Mouse (Mus musculus) C2C12 (cell line): Measurements from ENCODE around the gene Manbal. TPM values are rescaled to one million over a fixed set of nuclear protein-coding genes. Genes with fewer than 3 reads are reported as not detected.

Experiments used
- H3K27me3 ChIP-seq: one replicate; pipeline ENCODE4 v1.6.1; 2011; ENCODE audit not compliant: control insufficient read depth, insufficient read depth, insufficient read length
- H3K36me3 ChIP-seq: one replicate; pipeline ENCODE4 v1.6.1; 2011; ENCODE audit not compliant: control insufficient read depth, insufficient read depth
- H3K4me3 ChIP-seq: one replicate; pipeline ENCODE4 v1.5.1; 2011; ENCODE audit warnings: mild to moderate bottlenecking, control low read depth; ENCODE audit not compliant: poor library complexity, insufficient read depth, severe bottlenecking
- H3K79me2 ChIP-seq: one replicate; pipeline ENCODE4 v1.6.1; 2011; ENCODE audit not compliant: control insufficient read depth, insufficient read depth
- H3K79me3 ChIP-seq: one replicate; pipeline ENCODE4 v1.6.1; 2011; ENCODE audit warnings: low read depth, control low read depth
- H3ac ChIP-seq: one replicate; pipeline ENCODE3; 2011; ENCODE audit warnings: low read depth; ENCODE audit not compliant: control insufficient read depth, insufficient read length
- CEBPB ChIP-seq: IDR thresholded peaks from one replicate; pipeline ENCODE4 v1.6.1; 2011; ENCODE audit warnings: low read depth, mild to moderate bottlenecking, control low read depth, moderate library complexity
- CTCF ChIP-seq: IDR thresholded peaks from one replicate; pipeline ENCODE4 v1.5.1; 2011; ENCODE audit not compliant: control insufficient read depth, insufficient read depth, insufficient read length
- FOSL1 ChIP-seq: IDR thresholded peaks from one replicate; pipeline ENCODE4 v1.8.0; 2011; ENCODE audit warnings: mild to moderate bottlenecking, low read length; ENCODE audit not compliant: poor library complexity, insufficient read depth, severe bottlenecking
- MAX ChIP-seq: IDR thresholded peaks from one replicate; pipeline ENCODE4 v1.6.1; 2011; ENCODE audit warnings: mild to moderate bottlenecking, control low read depth
- MYOD1 ChIP-seq: IDR thresholded peaks from one replicate; pipeline ENCODE4 v1.6.1; 2011; ENCODE audit warnings: low read depth; ENCODE audit not compliant: control insufficient read depth, insufficient read length
- MYOG ChIP-seq: IDR thresholded peaks from one replicate; pipeline ENCODE4 v1.6.1; 2011; ENCODE audit not compliant: control insufficient read depth, insufficient read length; ENCODE audit errors: extremely low read depth
- USF1 ChIP-seq: IDR thresholded peaks from one replicate; pipeline ENCODE4 v1.6.1; 2011; ENCODE audit warnings: low read depth, mild to moderate bottlenecking, control low read depth, moderate library complexity
- polyA plus RNA-seq: library from polyadenylated mRNA; unstranded; fragments of >200 nt; fragmentation: generic; extraction: Trizol; gene quantifications from one replicate; pipeline ENCODE4 v1.2.1, GENCODE M21; 2012; ENCODE audit warnings: missing spikeins

The Manbal gene
- polyA plus RNA-seq, 1 experiment = 51.1 TPM

DNA sequence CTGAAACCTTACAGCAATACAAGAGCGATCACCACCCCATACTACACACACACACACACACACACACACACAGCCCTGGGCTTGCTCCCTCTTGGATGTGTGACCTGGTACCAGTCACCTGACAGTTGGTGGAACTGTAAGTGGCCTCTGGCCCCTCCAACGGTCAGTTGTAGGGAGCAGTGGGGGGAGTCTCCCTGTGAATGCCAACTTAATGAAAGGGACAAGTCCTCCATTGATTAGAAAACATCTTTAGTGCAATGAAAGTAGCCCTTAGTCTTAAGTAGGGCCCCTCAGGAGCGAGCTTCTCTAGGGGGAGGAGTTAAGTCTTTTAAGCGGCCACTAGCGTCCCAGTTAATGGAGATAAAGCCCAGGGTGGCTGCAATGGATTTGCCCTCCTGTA lies 39.3 kb upstream of the Manbal start:
- Histone ChIP-seq H3K27me3 (no peaks in the 10 kb centered on the region), H3K79me2 (no peaks in the 10 kb centered on the region), H3K4me3 (no peak overlapping the region), H3K79me3 (no peaks in the 10 kb centered on the region), H3K36me3 (peaks cover 52% of the 10 kb centered on the region), H3ac (no peak overlapping the region)
- TF ChIP-seq MYOD1 = no peak
- no peak for TF ChIP-seq MAX
- no peak for TF ChIP-seq USF1
- TF ChIP-seq MYOG = no peak
- TF ChIP-seq CEBPB = no peak
- no peak for TF ChIP-seq CTCF
- TF ChIP-seq FOSL1 = no peak

DNA sequence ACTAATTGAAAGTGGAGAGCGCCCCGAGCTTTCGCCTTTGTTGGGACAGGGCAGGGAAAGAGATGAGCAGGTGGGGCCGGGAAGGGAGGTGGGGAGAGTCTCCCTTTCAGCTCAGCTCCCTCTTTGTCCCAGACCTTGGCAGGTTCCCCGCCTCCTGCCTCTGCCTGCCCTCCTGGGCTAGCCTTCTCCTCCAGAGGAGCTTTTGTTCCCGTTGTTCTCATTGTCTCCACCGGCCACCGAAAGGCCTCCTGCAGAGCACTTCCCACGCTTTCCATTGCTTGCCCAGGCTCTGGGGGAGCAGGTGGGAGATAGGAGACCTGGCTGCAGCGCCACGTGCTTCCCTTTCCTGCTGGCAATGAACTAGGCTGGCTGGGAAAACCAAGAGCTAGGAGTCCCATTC lies 38.8 kb upstream of the Manbal start:
- TF ChIP-seq FOSL1 = no peak
- no peak for TF ChIP-seq USF1
- TF ChIP-seq MYOD1 = no peak
- no peak for TF ChIP-seq CEBPB
- no peak for TF ChIP-seq MAX
- TF ChIP-seq MYOG = no peak
- TF ChIP-seq CTCF = no peak
- H3K79me2 ChIP-seq = no peaks in the 10 kb centered on the region
- H3ac ChIP-seq = no peak overlapping the region
- H3K27me3 ChIP-seq = no peaks in the 10 kb centered on the region
- no peaks in the 10 kb centered on the region for H3K79me3 ChIP-seq
- peaks cover 48% of the 10 kb centered on the region for H3K36me3 ChIP-seq
- no peak overlapping the region for H3K4me3 ChIP-seq

DNA sequence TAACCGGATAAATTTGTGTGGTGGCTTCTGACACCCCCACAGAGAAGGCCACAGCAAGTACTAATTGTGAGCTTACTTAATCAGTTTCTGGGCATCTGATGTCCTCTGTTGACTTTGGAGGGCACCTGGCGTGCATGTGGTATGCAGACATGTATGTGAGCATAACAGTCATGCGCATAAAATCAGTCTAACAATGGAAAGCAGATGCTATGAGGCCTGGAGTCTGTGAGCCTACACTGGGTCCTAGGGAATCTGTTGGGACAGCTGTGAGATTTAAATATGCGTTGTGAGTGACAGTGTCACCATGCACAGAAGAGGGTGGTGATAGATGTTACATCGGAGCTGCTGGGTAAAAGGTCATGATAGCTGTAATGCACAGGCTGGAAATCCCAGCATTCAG lies 35.3 kb upstream of the Manbal start:
- peaks cover 16% of the 10 kb centered on the region for H3K36me3 ChIP-seq

GRCm38 (mm10) chr2:157338663-157339062 lies 28.7 kb upstream of the Manbal start:
- Histone ChIP-seq H3K79me2 (no peaks in the 10 kb centered on the region), H3K36me3 (no peaks in the 10 kb centered on the region), H3K4me3 (no peak overlapping the region), H3ac (no peak overlapping the region), H3K27me3 (no peaks in the 10 kb centered on the region), H3K79me3 (no peaks in the 10 kb centered on the region)
- TF ChIP-seq CTCF = peak; percentile 34
- TF ChIP-seq MYOG = no peak

More for the DNA sequence above, 35.3 kb upstream of the Manbal start:
- Histone ChIP-seq H3K4me3 (no peak overlapping the region), H3ac (no peak overlapping the region), H3K79me3 (no peaks in the 10 kb centered on the region), H3K79me2 (no peaks in the 10 kb centered on the region), H3K27me3 (no peaks in the 10 kb centered on the region)
- TF ChIP-seq MYOD1 (no peak), CEBPB (no peak), FOSL1 (no peak), USF1 (no peak), CTCF (no peak), MAX (no peak), MYOG (no peak)

DNA sequence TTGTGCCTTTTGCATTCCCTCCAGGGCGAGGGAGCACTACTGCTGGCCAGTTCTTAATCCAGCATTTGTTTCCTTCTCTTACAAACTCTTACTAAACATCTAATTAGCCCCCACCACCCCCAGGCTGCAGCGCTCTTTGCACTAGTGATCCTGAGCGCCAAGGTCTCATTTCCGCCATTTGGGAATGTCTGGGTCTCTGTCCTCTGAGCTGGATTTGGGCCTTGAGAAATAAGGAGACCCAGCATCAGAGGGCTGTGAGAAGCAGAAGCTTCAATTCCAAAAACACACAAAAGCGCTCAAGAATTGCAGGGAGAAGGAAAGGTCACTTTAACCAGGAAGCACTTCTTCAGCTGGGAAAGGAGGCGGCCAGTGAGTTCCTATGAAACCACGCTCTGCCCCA lies 27.9 kb upstream of the Manbal start:
- H3K36me3 ChIP-seq = no peaks in the 10 kb centered on the region
- no peaks in the 10 kb centered on the region for H3K79me3 ChIP-seq
- H3K4me3 ChIP-seq = no peak overlapping the region
- H3K27me3 ChIP-seq = no peaks in the 10 kb centered on the region
- no peaks in the 10 kb centered on the region for H3K79me2 ChIP-seq
- H3ac ChIP-seq = no peak overlapping the region
- TF ChIP-seq MYOG (no peak), MAX (no peak), USF1 (no peak), CEBPB (no peak), CTCF (no peak), MYOD1 (no peak), FOSL1 (no peak)

DNA sequence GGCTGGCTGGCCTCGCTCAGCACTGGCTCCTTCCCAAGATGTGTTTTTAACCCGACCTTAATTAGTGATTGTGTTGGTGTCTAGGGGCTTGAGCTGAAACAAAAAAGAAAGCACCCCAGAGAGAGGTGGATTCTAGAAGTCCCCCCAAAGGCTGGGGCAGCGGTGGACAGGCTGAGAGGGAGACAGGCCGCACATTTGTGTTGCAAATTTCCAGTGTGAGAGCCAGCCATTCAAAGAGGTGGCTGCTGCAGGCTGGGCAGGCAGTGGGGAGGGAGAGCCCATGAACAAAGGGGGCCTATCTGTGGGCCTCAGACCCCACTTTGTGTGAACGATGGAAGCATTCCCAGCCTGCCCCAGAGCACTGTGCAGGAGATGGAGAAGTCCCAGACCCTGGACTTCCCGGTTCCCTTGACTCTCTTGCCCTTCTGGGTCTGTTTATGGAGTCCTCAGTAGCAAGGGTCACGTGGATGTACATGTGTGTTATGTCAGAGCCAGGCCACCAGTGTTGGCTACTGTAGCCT lies 27.1 kb upstream of the Manbal start:
- TF ChIP-seq CEBPB (no peak), CTCF (no peak), USF1 (no peak)
- Histone ChIP-seq H3K36me3 (no peaks in the 10 kb centered on the region), H3K27me3 (no peaks in the 10 kb centered on the region), H3K79me2 (no peaks in the 10 kb centered on the region), H3K79me3 (no peaks in the 10 kb centered on the region), H3ac (no peak overlapping the region), H3K4me3 (no peak overlapping the region)
